Mouse (Mus musculus) limb, embryonic 15.5 days (tissue): ENCODE measurements around the gene Rps7. TPM values are rescaled to one million over a fixed set of nuclear protein-coding genes. Genes with fewer than 3 reads are reported as not detected.
A peak's percentile ranks its signal among the peaks of the same experiment; 100 is the strongest.

Source experiments
- ATAC-seq: fragments of 200-750 bp; cut with Nextera tagmentation; 2 replicates; pipeline ENCODE4 v1.8.0; 2017; ENCODE audit warnings: low read depth, moderate TSS enrichment; ENCODE audit not compliant: insufficient number of reproducible peaks, low FRiP score, low TSS enrichment
- H3K27ac ChIP-seq: fragments of 300-500 bp; sonication (generic); 2 replicates; pipeline ENCODE4 v1.5.1; 2015; ENCODE audit warnings: moderate library complexity, mild to moderate bottlenecking, inconsistent platforms
- H3K27me3 ChIP-seq: fragments of 300-500 bp; sonication (generic); 2 replicates; pipeline ENCODE4 v1.6.1; 2015; ENCODE audit warnings: inconsistent platforms
- H3K36me3 ChIP-seq: fragments of 300-500 bp; sonication (generic); 2 replicates; pipeline ENCODE4 v1.6.1; 2015; ENCODE audit warnings: inconsistent platforms
- H3K4me1 ChIP-seq: fragments of 300-500 bp; sonication (generic); 2 replicates; pipeline ENCODE4 v1.6.1; 2015; ENCODE audit warnings: inconsistent platforms
- H3K4me2 ChIP-seq: fragments of 300-500 bp; sonication (generic); 2 replicates; pipeline ENCODE4 v1.6.1; 2015; ENCODE audit warnings: mild to moderate bottlenecking, inconsistent platforms
- H3K4me3 ChIP-seq: fragments of 300-500 bp; sonication (generic); 2 replicates; pipeline ENCODE4 v1.5.1; 2015; ENCODE audit warnings: mild to moderate bottlenecking, inconsistent platforms
- H3K9ac ChIP-seq: fragments of 300-500 bp; sonication (generic); 2 replicates; pipeline ENCODE4 v1.6.1; 2015; ENCODE audit warnings: inconsistent platforms
- H3K9me3 ChIP-seq: fragments of 300-500 bp; sonication (generic); 2 replicates; pipeline ENCODE4 v1.6.1; 2016; ENCODE audit warnings: inconsistent platforms
- WGBS: fragments of 180-500 bp; shearing (Covaris S2); methylation state at CpG from one replicate; pipeline ENCODE4 v1.1.7; 2015; 5-methylcytosine and 5-hydroxymethylcytosine counted together
- polyA plus RNA-seq: library from polyadenylated mRNA; unstranded; fragments of >200 nt; fragmentation: Nextera tagmentation; extraction: Ambion mirVana; gene quantifications from 2 replicates; pipeline ENCODE4 v1.2.1, GENCODE M21; 2015

Gene Rps7
- polyA plus RNA-seq, 1 experiment from 2014 or later, result 709 TPM

GRCm38 (mm10) chr12:28612391-28612790 is 23.4 kb downstream of the Rps7 start:
- 37% methylated on average over 6 of the region's 6 CpGs for WGBS
- ATAC-seq, result no peak
- no peaks in the 10 kb centered on the region for H3K9me3 ChIP-seq
- no peak overlapping the region for H3K4me2 ChIP-seq
- H3K27me3 ChIP-seq, result no peaks in the 10 kb centered on the region
- no peak overlapping the region for H3K4me3 ChIP-seq
- H3K4me1 ChIP-seq, result peaks cover 7% of the 10 kb centered on the region; the same call in 1 of the 2 replicates
- no peaks in the 10 kb centered on the region for H3K36me3 ChIP-seq
- H3K9ac ChIP-seq, result no peak overlapping the region
- H3K27ac ChIP-seq, result no peak overlapping the region

GRCm38 (mm10) chr12:28607546-28608305 is 28.0 kb downstream of the Rps7 start:
- ATAC-seq, result no peak
- Histone ChIP-seq H3K9me3 (no peaks in the 10 kb centered on the region), H3K4me2 (no peak overlapping the region), H3K27ac (no peak overlapping the region), H3K9ac (no peak overlapping the region), H3K36me3 (no peaks in the 10 kb centered on the region), H3K4me3 (no peak overlapping the region), H3K4me1 (peaks cover 7% of the 10 kb centered on the region; the same call in 1 of the 2 replicates), H3K27me3 (no peaks in the 10 kb centered on the region)
- WGBS, result 52% methylated on average over 17 of the region's 17 CpGs

- Histone ChIP-seq H3K27me3 (peaks cover 7% of the 10 kb centered on the region; the same call in 1 of the 2 replicates), H3K4me3 (no peak overlapping the region), H3K36me3 (no peaks in the 10 kb centered on the region), H3K4me2 (no peak overlapping the region), H3K9me3 (no peaks in the 10 kb centered on the region), H3K27ac (no peak overlapping the region), H3K4me1 (peaks cover 12% of the 10 kb centered on the region; the same call in 1 of the 2 replicates), H3K9ac (no peak overlapping the region)
- 48% methylated on average over 1 of the region's 1 CpGs for WGBS
- no peak for ATAC-seq
Observed at GRCm38 (mm10) chr12:28603494-28603893, 32.3 kb downstream of the Rps7 start.

- Histone ChIP-seq H3K36me3 (no peaks in the 10 kb centered on the region), H3K9ac (no peak overlapping the region), H3K27me3 (peaks cover 7% of the 10 kb centered on the region; the same call in 1 of the 2 replicates), H3K4me2 (no peak overlapping the region), H3K4me3 (no peak overlapping the region), H3K9me3 (no peaks in the 10 kb centered on the region), H3K4me1 (peaks cover 5% of the 10 kb centered on the region; the same call in 1 of the 2 replicates), H3K27ac (no peak overlapping the region)
- 9% methylated on average over 4 of the region's 4 CpGs for WGBS
- no peak for ATAC-seq
Observed at GRCm38 (mm10) chr12:28602259-28602658, 33.5 kb downstream of the Rps7 start.

GRCm38 (mm10) chr12:28598526-28598991 is 37.2 kb downstream of the Rps7 start:
- Histone ChIP-seq H3K9me3 (no peaks in the 10 kb centered on the region), H3K4me2 (no peak overlapping the region), H3K36me3 (no peaks in the 10 kb centered on the region), H3K27me3 (peaks cover 7% of the 10 kb centered on the region; the same call in 1 of the 2 replicates), H3K4me1 (peaks cover 5% of the 10 kb centered on the region; the same call in 1 of the 2 replicates), H3K9ac (no peak overlapping the region), H3K4me3 (no peak overlapping the region), H3K27ac (no peak overlapping the region)
- ATAC-seq, result no peak
- WGBS, result 49% methylated on average over 2 of the region's 2 CpGs

GRCm38 (mm10) chr12:28598110-28598509 is 37.6 kb downstream of the Rps7 start:
- H3K36me3 ChIP-seq, result no peaks in the 10 kb centered on the region
- no peak for ATAC-seq
- no peaks in the 10 kb centered on the region for H3K9me3 ChIP-seq
- no peak overlapping the region for H3K4me3 ChIP-seq
- no peak overlapping the region for H3K4me2 ChIP-seq
- WGBS, result 41% methylated on average over 3 of the region's 3 CpGs
- no peak overlapping the region for H3K9ac ChIP-seq
- H3K27me3 ChIP-seq, result peaks cover 7% of the 10 kb centered on the region; the same call in 1 of the 2 replicates
- H3K27ac ChIP-seq, result no peak overlapping the region
- peaks cover 5% of the 10 kb centered on the region; the same call in 1 of the 2 replicates for H3K4me1 ChIP-seq

- H3K9me3 ChIP-seq, result no peaks in the 10 kb centered on the region
- no peak overlapping the region for H3K4me3 ChIP-seq
- peaks cover 5% of the 10 kb centered on the region; the same call in 1 of the 2 replicates for H3K4me1 ChIP-seq
- no peak overlapping the region for H3K27ac ChIP-seq
- H3K9ac ChIP-seq, result no peak overlapping the region
- H3K27me3 ChIP-seq, result peaks cover 7% of the 10 kb centered on the region; the same call in 1 of the 2 replicates
- H3K4me2 ChIP-seq, result no peak overlapping the region
- ATAC-seq, result no peak
- 73% methylated on average over 9 of the region's 9 CpGs for WGBS
- no peaks in the 10 kb centered on the region for H3K36me3 ChIP-seq
Observed at GRCm38 (mm10) chr12:28597699-28598098, 38.1 kb downstream of the Rps7 start.

GRCm38 (mm10) chr12:28596851-28597250 is 38.9 kb downstream of the Rps7 start:
- Histone ChIP-seq H3K4me1 (no peaks in the 10 kb centered on the region), H3K36me3 (no peaks in the 10 kb centered on the region), H3K27ac (no peak overlapping the region), H3K9me3 (no peaks in the 10 kb centered on the region), H3K4me3 (no peak overlapping the region), H3K4me2 (no peak overlapping the region), H3K9ac (no peak overlapping the region), H3K27me3 (peaks cover 7% of the 10 kb centered on the region; the same call in 1 of the 2 replicates)
- ATAC-seq, result no peak

GRCm38 (mm10) chr12:28590428-28590827 is 45.3 kb downstream of the Rps7 start:
- Histone ChIP-seq H3K4me1 (no peaks in the 10 kb centered on the region), H3K27me3 (peaks cover 16% of the 10 kb centered on the region), H3K9ac (no peak overlapping the region), H3K27ac (no peak overlapping the region), H3K36me3 (no peaks in the 10 kb centered on the region), H3K4me3 (no peak overlapping the region), H3K4me2 (no peak overlapping the region), H3K9me3 (no peaks in the 10 kb centered on the region)
- WGBS, result 45% methylated on average over 13 of the region's 13 CpGs
- ATAC-seq, result no peak

- Histone ChIP-seq H3K9ac (peak overlapping the region; percentile 29; the same call in 1 of the 2 replicates), H3K9me3 (no peaks in the 10 kb centered on the region), H3K4me3 (peak overlapping the region; percentile 46), H3K4me1 (no peaks in the 10 kb centered on the region), H3K36me3 (no peaks in the 10 kb centered on the region), H3K27ac (no peak overlapping the region), H3K27me3 (peaks cover 16% of the 10 kb centered on the region), H3K4me2 (peak overlapping the region; percentile 76)
- 8% methylated on average over 23 of the region's 24 CpGs for WGBS
- peak; percentile 66 for ATAC-seq
Observed at GRCm38 (mm10) chr12:28589090-28589868, 46.5 kb downstream of the Rps7 start.

GRCm38 (mm10) chr12:28587949-28588348 is 47.8 kb downstream of the Rps7 start:
- no peak for ATAC-seq
- Histone ChIP-seq H3K4me3 (no peak overlapping the region), H3K4me2 (no peak overlapping the region), H3K4me1 (no peaks in the 10 kb centered on the region), H3K27me3 (peaks cover 16% of the 10 kb centered on the region), H3K9ac (no peak overlapping the region), H3K36me3 (no peaks in the 10 kb centered on the region), H3K27ac (no peak overlapping the region), H3K9me3 (no peaks in the 10 kb centered on the region)
- 78% methylated on average over 6 of the region's 6 CpGs for WGBS

GRCm38 (mm10) chr12:28584036-28584435 is 51.7 kb downstream of the Rps7 start:
- Histone ChIP-seq H3K27ac (no peak overlapping the region), H3K36me3 (no peaks in the 10 kb centered on the region), H3K4me2 (no peak overlapping the region), H3K27me3 (peaks cover 8% of the 10 kb centered on the region; the same call in 1 of the 2 replicates), H3K4me3 (no peak overlapping the region), H3K9me3 (no peaks in the 10 kb centered on the region), H3K9ac (no peak overlapping the region), H3K4me1 (no peaks in the 10 kb centered on the region)
- 62% methylated on average over 3 of the region's 3 CpGs for WGBS
- no peak for ATAC-seq
